Mouse (Mus musculus) kidney, adult 2 months (tissue): ENCODE data around the gene Inpp5d.

Experiments
- CTCF ChIP-seq: fragments of 200-500 bp; conservative IDR thresholded peaks from 2 replicates; pipeline ENCODE4 v1.5.1; 2011; ENCODE audit warnings: low read depth, mild to moderate bottlenecking, control low read depth, low read length, moderate library complexity, mixed read lengths; ENCODE audit not compliant: insufficient read depth, insufficient read length
- POLR2A ChIP-seq: fragments of 200-500 bp; IDR thresholded peaks from one replicate; pipeline ENCODE4 v1.6.1; 2011; ENCODE audit warnings: low read depth, low read length, control low read depth

DNA sequence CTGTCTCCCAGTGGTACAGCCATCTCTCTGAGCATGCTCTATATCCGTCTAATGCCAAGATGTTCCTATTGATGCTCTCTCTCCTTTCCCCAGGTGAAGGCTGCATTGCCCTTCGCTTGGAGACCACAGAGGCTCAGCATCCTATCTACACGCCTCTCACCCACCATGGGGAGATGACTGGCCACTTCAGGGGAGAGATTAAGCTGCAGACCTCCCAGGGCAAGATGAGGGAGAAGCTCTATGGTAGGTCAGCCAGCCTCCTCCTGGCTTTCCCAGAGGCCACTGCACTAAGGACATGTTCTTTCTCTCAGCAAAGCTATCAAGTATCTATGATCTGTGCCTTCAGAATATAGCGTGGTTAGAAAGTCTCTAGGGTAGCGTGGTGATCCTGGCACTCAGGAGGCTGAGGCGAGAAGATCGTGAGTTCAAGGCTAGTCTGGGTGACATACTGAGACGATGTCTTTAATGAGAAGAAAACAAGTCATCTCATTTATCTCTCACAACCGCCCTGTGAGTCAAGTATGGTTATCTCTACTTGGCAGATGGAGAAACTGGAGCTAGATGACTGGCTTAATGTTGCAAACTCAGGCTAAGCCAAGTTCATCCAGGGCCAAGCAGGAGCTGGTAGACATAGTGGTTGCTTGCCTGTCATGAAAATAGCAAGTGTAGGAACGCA, 92.0 kb downstream of the Inpp5d start:
- TF ChIP-seq CTCF: no peak
- TF ChIP-seq POLR2A: no peak
